Mouse (Mus musculus) T-helper 2 cell (primary cell): ENCODE measurements at regions not wholly inside any gene's neighbourhood (a gene's known extent, or its start where the extent isn't known, plus 50 kb on each side); places are given as distances from the start of the nearest gene placed in this dataset.
"Not testable (repeated sequence)": the region's sequence is repeated elsewhere in the genome, so short reads cannot be mapped to it uniquely, and the experiment has no call there.

ENCODE experiments used
- in situ Hi-C: fragments of 300-600 bp; cut with MboI, MseI; formaldehyde crosslinking; loops from one replicate; pipeline ENCODE4 v1.15.1; 2025; ENCODE audit warnings: high pct_unique_total_duplicates

DNA sequence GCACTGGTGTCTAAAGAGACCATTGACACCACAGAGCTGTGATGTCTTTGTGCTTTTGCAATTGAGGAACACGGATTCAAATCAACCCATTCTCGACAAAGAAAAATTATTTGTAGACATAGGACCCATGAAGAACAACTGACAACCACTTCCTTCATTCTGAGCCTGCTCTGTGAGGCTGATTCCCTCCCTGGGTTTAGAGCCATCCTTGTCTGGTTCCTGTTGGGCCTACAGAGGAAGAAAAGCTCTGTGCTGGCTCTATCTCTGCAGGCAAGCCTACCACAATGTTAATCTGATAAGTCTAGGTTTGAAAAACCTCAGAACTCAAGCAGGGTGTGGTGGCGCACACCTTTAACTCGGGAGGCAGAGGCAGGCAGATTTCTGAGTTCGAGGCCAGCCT, 84.2 kb upstream of the Tbl1xr1 start:
- in situ Hi-C loops = no loop called here

DNA sequence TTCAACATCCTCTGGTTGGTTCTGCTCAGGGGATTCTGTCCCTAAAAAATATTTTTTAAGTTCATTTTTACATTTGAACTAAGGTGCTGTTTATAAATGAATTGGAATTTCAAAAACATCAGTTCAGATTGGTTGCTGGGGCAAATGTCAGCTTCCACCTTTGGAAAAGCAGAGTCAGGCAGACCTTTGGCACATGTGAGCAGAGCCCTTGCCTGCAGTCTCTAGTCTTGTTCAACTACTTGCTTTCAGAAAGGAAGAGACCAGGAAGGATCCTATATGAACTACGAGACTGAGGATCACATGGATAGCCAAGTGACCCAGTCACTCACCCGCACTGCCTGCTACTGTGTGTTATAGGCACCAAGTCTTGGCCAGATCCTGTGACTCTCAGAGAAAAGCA, 82.5 kb upstream of the Tbl1xr1 start:
- in situ Hi-C loops = no loop called here

DNA sequence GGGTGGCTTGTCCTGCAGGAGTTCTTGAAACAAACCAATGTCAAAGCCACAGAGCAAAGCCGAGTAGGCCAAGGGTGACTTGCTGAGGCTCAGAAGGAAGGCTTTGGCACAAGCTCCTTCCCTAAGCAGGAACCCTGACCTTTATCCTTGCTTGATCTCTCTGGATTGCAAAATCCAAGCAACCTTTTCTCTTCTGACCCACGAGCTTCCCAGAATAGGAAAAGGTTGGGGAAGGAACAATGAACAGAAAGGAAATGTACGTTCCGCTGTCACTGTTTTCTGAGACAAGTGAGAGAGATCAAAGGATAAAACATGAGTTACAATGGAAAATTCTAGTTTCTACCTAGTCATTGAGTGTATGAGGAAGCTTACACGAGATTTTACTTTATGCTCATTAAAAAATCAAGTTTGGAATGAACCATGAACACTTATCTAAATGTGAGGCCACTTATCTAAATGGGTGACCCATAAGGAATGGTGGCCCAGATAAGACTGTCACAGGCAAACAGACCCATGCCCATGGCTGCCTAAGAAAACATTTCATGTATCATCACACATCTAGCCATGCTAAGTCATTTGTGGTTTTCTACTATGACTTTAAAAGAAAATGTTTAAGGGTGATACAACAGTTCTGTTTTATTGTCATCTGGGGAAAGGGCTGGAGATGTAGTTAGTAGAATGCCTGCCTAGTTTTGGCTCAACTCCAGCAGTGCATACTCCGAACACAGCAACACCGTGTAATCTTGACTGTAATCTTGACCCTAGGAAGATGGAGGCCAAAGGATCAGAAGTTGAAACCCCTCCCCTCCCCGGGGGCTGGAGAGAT, 80.7 kb upstream of the Tbl1xr1 start:
- in situ Hi-C loops = no loop called here

DNA sequence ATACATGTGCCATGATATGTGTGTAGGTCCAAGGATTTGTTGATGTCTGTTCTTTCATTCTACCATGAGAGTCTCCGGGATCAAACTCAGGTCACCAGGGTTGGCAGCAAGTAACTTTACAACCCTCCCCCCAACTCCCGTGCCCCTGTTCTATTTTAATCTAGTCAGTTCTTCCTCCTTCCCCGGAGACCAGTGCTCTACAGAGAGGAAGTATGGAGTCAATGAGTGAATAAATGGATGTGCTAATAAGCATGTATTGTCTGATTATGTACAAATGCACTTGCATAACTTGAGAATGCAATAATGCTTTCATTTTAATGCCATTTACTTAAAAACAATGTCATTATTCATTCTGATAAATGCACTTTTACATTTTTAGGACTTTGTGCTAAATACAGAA, 79.1 kb upstream of the Tbl1xr1 start:
- in situ Hi-C loops = no loop called here

DNA sequence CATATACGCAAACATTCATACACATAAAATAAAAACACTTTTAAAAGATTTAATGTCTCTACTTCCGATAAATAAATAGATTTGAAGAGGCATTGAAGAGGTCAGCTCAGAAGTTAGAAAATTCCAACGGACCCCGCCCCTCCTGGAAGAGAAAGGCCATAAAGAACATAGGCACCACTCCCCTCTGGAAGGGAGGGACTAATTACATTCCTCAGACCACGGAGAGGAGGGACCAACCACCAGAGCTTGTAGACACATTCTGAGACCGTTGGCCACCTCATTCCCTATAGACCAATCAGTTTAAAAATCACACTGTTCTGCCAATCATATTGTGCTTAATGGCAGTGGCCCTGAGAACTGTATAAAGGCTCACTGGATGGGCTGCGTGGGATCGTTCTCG, 71.0 kb upstream of the Tbl1xr1 start:
- in situ Hi-C loops = no loop called here

DNA sequence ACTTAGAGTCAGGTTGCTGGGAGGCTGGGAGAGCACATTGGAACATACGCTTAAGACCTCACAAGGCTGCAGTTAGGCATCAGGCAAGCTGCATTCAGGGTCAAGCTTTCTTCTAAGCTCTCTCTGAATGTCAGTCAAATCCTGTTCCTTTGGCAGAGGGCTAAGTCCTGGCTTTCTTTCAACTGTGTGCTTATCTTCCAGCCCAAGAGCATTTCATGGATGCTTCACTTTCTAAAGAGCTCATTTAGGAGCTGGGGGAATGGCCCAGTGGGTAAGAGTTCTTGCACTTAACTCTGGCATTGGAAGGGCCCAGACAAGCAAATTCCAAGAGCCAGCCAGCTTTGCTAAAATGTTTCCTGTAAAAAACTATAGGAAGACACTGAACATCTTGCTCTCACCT, 70.3 kb upstream of the Tbl1xr1 start:
- in situ Hi-C loops = no loop called here

DNA sequence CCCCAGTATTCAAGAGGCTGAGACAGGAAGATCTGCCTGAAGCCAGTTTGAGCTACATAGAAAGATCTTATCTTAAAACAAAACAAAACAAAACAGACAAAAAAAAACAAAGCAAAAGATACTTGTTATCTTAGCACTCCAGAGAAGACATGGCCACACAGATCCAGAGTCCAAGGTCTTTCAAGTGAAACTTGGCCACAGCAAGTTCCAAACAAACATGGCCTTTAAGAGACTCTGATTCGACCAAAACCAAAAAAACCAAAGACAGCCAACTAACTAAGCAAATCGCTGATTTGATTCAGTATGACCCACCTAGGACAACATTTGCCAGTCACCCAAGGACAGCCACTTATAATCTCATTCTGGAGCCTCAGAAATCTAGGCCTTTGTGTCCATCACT, 69.8 kb upstream of the Tbl1xr1 start:
- in situ Hi-C loops = no loop called here

DNA sequence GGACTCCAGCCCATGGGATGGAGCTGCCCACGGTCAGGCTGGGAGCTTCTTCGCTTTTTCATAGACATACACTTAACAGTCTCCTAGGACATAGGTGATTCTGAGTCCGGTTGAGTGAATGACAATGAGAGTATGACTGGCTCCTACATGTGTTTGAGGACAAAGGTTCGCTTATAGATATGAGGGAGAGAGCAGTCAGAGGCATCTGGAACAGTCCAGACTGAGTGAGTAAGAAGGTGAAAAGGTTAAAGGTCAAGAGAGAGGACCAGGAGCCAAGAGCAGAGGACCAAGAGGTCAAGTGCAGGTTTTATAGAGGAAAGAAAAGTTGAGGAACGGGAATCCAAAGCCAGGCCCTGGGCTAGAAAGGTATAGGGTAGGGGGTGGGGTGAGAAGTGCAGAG, 68.7 kb upstream of the Tbl1xr1 start:
- in situ Hi-C loops = no loop called here

DNA sequence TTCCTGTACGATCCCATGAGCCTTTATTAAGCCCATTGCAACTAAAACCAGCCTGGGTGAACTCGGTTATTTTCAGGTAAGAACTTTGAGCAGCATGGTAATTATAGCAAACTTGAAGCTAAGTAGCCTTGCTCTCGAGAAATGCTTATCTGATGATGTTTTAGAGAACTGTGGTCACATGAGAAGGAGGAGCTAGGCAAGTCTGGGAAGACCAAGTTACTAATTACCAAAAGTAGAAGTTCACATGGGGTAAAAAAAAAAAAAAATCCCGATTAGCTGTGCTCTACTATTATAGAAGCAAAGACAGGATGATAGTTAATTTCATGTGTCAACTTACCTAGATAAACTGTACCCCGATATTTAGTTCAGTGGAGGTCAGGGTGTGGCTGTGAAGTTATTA, 68.0 kb upstream of the Tbl1xr1 start:
- in situ Hi-C loops = no loop called here

DNA sequence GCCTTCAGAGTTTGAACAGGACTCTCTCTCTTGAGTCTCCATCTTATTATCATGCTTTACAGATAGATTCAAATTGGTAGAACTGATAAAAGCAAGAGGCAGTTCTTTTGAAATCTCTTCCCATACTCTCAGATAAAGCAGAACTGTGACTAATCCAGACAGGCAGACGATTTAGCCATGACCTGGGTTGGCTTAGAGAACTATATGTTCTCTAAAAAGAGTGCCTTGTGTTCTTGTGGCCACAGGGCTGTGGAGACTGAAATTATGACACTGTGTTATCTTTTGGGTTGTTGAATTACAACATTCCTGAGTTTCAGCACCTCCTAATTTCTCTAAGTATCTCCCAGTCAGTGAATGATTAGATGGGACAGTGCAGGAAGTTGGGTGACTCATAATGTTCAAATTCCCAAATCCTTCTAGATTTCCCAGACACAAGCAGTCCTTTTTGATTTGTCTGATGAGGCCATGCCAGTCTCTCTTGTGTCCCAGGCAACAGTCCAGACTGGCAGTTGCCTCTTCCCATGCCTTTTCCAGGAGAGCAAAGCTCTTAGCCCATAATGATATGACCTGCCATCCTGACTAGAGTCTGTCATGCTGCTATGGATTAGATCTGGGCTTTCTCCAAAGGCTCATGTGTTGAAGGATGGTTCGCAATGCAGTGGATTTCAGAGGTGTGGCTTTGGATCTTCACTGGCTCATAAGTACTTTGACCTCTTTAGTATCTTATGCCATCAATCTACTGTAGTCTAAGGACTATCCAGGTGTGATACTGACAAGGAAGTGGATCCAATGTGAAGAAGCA, 66.4 kb upstream of the Tbl1xr1 start:
- in situ Hi-C loops = no loop called here

DNA sequence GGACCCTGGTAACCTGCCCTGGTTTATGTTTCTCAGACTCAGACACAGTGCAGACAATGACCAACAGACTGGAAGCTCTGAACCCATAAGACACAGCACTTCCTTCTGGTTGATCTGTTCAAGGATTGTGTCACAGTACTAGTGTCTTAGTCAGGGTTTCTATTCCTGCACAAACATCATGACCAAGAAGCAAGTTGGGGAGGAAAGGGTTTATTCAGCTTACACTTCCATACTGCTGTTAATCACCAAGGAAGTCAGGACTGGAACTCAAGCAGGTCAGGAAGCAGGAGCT, 65.8 kb upstream of the Tbl1xr1 start:
- in situ Hi-C loops = not testable (repeated sequence)

DNA sequence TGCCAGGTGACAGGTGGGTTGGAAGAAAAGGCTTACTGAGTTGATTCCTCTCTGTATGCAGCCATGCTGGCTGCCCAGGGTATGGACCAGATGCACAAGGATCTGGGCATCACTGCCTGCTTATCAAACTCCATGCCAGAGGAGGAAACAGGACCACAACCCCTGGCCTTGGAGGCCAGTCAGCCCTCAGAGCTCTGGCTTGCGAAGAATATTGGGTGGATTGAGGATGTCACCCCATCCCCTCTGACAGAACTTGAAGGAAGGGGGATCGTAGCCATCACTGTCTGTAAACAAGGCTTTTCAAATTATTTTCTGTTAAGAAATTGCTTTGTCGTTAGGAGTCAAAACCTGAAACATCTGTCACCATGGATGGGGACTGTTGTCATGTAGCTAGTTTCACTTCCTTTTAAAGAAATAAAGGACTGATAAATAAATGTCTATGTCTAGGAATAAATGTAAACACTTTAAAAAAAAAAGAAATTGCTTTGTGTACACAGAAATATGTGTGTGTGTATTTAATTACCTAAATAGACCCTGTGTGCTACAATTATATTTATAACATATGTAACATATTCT, 55.0 kb upstream of the Tbl1xr1 start:
- in situ Hi-C loops = no loop called here

DNA sequence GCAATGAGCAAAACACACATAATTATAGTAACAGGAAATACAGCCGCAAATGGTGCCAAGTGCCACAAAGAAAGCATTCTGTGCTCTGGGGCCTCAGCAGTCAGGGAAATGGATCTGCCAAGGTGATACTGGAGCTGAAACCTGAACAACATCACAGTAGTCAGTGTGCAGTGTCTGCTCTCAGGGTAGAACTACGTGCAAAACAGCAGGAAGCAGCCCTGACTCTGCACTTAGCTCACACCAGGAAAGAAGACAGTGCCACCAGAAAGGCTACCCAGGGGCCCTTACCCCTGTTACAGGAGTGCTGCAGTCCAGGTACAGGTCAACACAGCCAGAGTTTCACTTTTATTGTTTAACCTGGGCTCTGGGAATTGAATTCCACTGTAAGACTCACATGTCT, 54.0 kb upstream of the Tbl1xr1 start:
- in situ Hi-C loops = no loop called here

DNA sequence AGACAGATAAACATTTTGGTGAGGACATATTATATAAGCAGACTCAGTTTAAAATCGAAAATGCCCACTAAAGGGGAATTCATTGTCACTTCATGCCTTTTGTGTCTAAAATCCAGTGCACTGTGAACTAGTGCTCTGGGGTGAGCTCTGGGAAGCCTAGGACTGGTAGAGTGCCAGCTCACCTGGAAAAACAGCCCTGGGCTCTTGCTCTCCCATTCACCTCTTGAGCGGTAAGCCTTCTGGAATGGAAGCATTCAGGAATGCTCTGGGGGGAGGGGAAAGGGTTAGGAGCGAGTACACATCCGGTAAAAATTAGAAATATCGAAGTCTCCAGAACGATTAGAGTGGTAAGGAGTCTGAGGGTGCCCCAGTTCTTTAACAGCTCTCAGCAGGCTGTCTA, 53.4 kb upstream of the Tbl1xr1 start:
- in situ Hi-C loops = no loop called here

DNA sequence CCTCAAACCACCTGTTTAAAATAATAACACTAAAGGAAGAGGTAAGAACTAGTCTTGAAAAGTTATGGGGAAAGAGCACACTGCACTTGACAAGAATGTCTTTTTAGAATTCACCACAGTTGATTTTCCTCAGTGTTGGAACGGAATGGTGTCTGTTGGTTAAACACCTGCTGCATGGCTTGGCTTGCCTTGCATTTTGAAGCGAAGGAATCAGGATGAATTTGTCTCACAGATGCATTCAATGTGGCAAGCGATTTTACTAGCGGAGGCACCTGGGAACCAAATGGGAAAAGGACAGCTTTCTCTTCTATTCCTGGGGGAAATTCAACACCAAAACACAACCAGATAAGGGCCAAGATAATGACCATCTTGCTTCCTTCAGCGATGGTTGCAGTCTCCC, 52.9 kb upstream of the Tbl1xr1 start:
- in situ Hi-C loops = no loop called here

DNA sequence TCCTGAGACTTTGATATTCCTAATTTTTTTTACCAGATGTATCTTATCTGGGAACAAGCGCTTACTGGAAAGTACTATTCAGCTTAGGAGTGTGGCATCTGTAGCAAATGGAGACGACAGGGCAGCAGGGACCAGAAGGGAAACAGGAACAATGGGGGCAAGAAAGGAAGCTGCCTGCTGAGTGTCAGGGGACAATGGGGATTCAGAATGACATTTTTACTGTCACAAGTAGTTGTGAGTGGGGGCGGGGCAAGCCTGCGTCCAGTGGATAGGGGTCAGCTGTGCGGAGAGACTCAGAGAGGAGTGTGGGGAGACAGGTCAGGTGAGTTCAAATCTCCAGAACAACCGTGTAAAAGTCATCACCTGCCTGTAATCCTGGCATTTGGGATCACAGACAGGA, 52.3 kb upstream of the Tbl1xr1 start:
- in situ Hi-C loops = no loop called here

DNA sequence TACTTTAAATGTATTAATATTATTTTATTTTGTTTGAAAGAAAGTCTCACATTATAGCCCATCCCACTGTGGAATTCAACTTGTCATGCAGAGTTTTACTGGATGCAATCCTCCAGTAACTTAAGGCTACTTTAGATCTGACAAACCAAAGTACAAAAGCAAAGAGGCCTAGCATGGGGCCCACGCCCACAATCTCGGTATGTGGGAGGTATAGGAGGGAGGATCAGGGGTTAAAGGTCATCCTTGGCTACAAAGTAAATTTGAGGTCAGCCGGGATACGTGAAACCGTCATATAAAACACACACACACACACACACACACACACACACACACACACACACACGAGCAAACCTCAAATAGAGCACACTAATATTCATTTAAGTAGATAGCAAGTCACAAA, 51.3 kb upstream of the Tbl1xr1 start:
- in situ Hi-C loops = no loop called here

DNA sequence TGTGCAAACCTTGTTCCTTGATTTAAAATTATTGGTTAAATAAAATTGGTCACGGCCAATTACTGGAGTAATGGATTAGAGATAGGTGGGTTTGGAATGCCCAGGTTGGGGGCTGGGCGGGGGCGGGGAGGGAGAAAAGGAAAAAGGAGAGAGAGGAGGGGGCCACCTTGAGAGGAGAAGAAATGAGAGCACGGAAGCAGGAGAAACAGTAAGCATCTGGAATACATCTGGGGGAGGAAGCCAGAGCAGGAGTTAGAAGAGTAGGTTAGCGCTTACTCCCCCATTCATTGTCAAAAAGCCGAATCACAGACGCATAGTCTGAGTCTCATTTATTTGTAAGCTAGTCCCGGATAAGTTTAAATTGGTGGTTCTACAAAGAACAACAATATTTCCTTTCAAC, 50.8 kb upstream of the Tbl1xr1 start:
- in situ Hi-C loops = no loop called here
